Mouse (Mus musculus): Measurements from ENCODE around the gene Ankrd33b.

DNA sequence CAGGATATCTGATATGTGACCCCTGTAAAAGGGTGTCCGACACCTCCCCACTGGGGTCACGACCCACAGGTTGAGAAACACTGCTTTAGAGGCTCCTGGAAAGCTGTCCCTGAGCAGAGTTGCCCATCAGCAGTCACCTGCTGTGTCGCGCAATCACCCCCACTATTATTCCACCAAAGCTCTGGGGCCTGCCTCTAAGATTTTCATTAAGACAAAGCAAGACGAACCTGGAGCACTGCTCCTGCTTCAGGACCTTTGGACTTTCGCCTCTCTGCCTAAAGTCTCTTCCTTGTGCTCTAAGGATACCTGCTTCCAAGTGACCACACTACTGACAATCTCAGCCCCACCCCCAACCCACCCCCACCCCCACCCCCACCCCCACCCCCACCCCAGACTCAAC, 3.1 kb downstream of the Ankrd33b start:
- TF ChIP-seq POLR2A (IDR thresholded peaks at IDR 0.05; ENCODE audit: borderline replicate concordance, extremely low read depth, insufficient read depth, insufficient read length, poor library complexity, severe bottlenecking) (no peak), CTCF (IDR thresholded peaks at IDR 0.05; ENCODE audit: borderline replicate concordance, extremely low read depth, insufficient read depth, insufficient read length) (no peak)
